Mouse (Mus musculus): Measurements from ENCODE around the gene Gm266.
"Not testable (repeated sequence)": the region's sequence is repeated elsewhere in the genome, so short reads cannot be mapped to it uniquely, and the experiment has no call there.

- not testable (repeated sequence) for TF ChIP-seq CTCF (IDR thresholded peaks at IDR 0.05; ENCODE audit: low read depth, low read length); POLR2A (IDR thresholded peaks at IDR 0.05; ENCODE audit: borderline replicate concordance, low read depth, low read length)
Measured at GRCm38 (mm10) chr12:111508438-111508837, 22.8 kb upstream of the Gm266 start.

All from bone marrow macrophage, adult 2 months (primary cell).